Mouse (Mus musculus) embryonic facial prominence, embryonic 13.5 days (tissue): Measurements from ENCODE around the gene Pik3r2. TPM values are rescaled to one million over a fixed set of nuclear protein-coding genes. Genes with fewer than 3 reads are reported as not detected.

Source experiments
- ATAC-seq: fragments of 200-750 bp; cut with Nextera tagmentation; 2 replicates; pipeline ENCODE4 v1.8.0; 2017; ENCODE audit warnings: low read depth; ENCODE audit not compliant: insufficient number of reproducible peaks, insufficient read depth, low FRiP score, low TSS enrichment
- H3K27ac ChIP-seq: fragments of 300-500 bp; sonication (generic); 2 replicates; pipeline ENCODE4 v1.5.1; 2015; ENCODE audit warnings: moderate library complexity, mild to moderate bottlenecking, inconsistent platforms
- H3K27me3 ChIP-seq: fragments of 300-500 bp; sonication (generic); 2 replicates; pipeline ENCODE4 v1.6.1; 2015; ENCODE audit warnings: mild to moderate bottlenecking, inconsistent platforms
- H3K36me3 ChIP-seq: fragments of 300-500 bp; sonication (generic); 2 replicates; pipeline ENCODE4 v1.6.1; 2015; ENCODE audit warnings: mild to moderate bottlenecking, inconsistent platforms
- H3K4me1 ChIP-seq: fragments of 300-500 bp; sonication (generic); 2 replicates; pipeline ENCODE4 v1.6.1; 2015; ENCODE audit warnings: inconsistent platforms
- H3K4me2 ChIP-seq: fragments of 300-500 bp; sonication (generic); 2 replicates; pipeline ENCODE4 v1.6.1; 2015; ENCODE audit warnings: moderate library complexity, mild to moderate bottlenecking, inconsistent platforms
- H3K4me3 ChIP-seq: fragments of 300-500 bp; sonication (generic); 2 replicates; pipeline ENCODE4 v1.5.1; 2015; ENCODE audit warnings: mild to moderate bottlenecking, inconsistent platforms
- H3K9ac ChIP-seq: fragments of 300-500 bp; sonication (generic); 2 replicates; pipeline ENCODE4 v1.6.1; 2015; ENCODE audit warnings: mild to moderate bottlenecking, inconsistent platforms
- H3K9me3 ChIP-seq: fragments of 300-500 bp; sonication (generic); 2 replicates; pipeline ENCODE4 v1.6.1; 2016; ENCODE audit warnings: inconsistent platforms
- WGBS: fragments of 180-500 bp; shearing (Covaris S2); methylation state at CpG from one replicate; pipeline ENCODE4 v1.1.7; 2015; ENCODE audit warnings: mixed read lengths; 5-methylcytosine and 5-hydroxymethylcytosine counted together
- polyA plus RNA-seq: library from polyadenylated mRNA; unstranded; fragments of >200 nt; fragmentation: Nextera tagmentation; extraction: Ambion mirVana; gene quantifications from 2 replicates; pipeline ENCODE4 v1.2.1, GENCODE M21; 2015

Pik3r2 gene
- polyA plus RNA-seq, 1 experiment from 2014 or later = 76.8 TPM

GRCm38 (mm10) chr8:70810962-70811680 lies 34.6 kb upstream of the Pik3r2 start:
- Histone ChIP-seq H3K4me1 (peaks cover 9% of the 10 kb centered on the region; the same call in 1 of the 2 replicates), H3K4me2 (no peak overlapping the region), H3K4me3 (no peak overlapping the region), H3K9me3 (no peaks in the 10 kb centered on the region), H3K9ac (no peak overlapping the region), H3K36me3 (no peaks in the 10 kb centered on the region), H3K27me3 (peaks cover 25% of the 10 kb centered on the region), H3K27ac (no peak overlapping the region)
- no peak for ATAC-seq
- 65% methylated on average over 20 of the region's 20 CpGs for WGBS

- Histone ChIP-seq H3K4me1 (peaks cover 15% of the 10 kb centered on the region), H3K4me2 (no peak overlapping the region), H3K27me3 (peaks cover 31% of the 10 kb centered on the region), H3K36me3 (no peaks in the 10 kb centered on the region), H3K9me3 (no peaks in the 10 kb centered on the region), H3K27ac (no peak overlapping the region), H3K9ac (no peak overlapping the region), H3K4me3 (no peak overlapping the region)
- WGBS = 71% methylated on average over 8 of the region's 8 CpGs
- no peak for ATAC-seq
These were observed 32.6 kb upstream of the Pik3r2 start for GRCm38 (mm10) chr8:70808955-70809701.

- WGBS = 62% methylated on average over 5 of the region's 5 CpGs
- H3K9ac ChIP-seq = no peak within 1 kb of the TSS
- no peak for ATAC-seq
These were observed 31.7 kb upstream of the Pik3r2 start, which contains the start of gene Il12rb1 for GRCm38 (mm10) chr8:70808239-70808638. Gene Il12rb1 (plus strand): TSS chr8:70808449.

GRCm38 (mm10) chr8:70807304-70807703 lies 30.8 kb upstream of the Pik3r2 start:
- ATAC-seq = no peak
- peaks cover 22% of the 10 kb centered on the region for H3K4me1 ChIP-seq
- H3K4me2 ChIP-seq = no peak overlapping the region
- H3K36me3 ChIP-seq = no peaks in the 10 kb centered on the region
- no peak overlapping the region for H3K27ac ChIP-seq
- no peak overlapping the region for H3K9ac ChIP-seq
- WGBS = 39% methylated on average over 1 of the region's 1 CpGs
- H3K4me3 ChIP-seq = no peak overlapping the region
- peaks cover 46% of the 10 kb centered on the region for H3K27me3 ChIP-seq
- no peaks in the 10 kb centered on the region for H3K9me3 ChIP-seq

More at GRCm38 (mm10) chr8:70808239-70808638, 31.7 kb upstream of the Pik3r2 start, which contains the start of gene Il12rb1:
- H3K4me1 ChIP-seq = peaks cover 22% of the 10 kb centered on the region
- no peak within 1 kb of the TSS for H3K27ac ChIP-seq
- peaks cover 37% of the 10 kb centered on the region for H3K27me3 ChIP-seq
- no peaks in the 10 kb centered on the region for H3K9me3 ChIP-seq
- no peaks in the 10 kb centered on the region for H3K36me3 ChIP-seq
- no peak within 1 kb of the TSS for H3K4me3 ChIP-seq
- no peak within 1 kb of the TSS for H3K4me2 ChIP-seq

- peaks cover 53% of the 10 kb centered on the region for H3K27me3 ChIP-seq
- H3K9ac ChIP-seq = no peak overlapping the region
- H3K27ac ChIP-seq = no peak overlapping the region
- H3K9me3 ChIP-seq = no peaks in the 10 kb centered on the region
- H3K4me1 ChIP-seq = peaks cover 19% of the 10 kb centered on the region
- WGBS = 77% methylated on average over 4 of the region's 4 CpGs
- no peak for ATAC-seq
- H3K36me3 ChIP-seq = no peaks in the 10 kb centered on the region
- no peak overlapping the region for H3K4me3 ChIP-seq
- H3K4me2 ChIP-seq = no peak overlapping the region
These were observed 30.0 kb upstream of the Pik3r2 start for GRCm38 (mm10) chr8:70806541-70806940.

- peak within 1 kb of the TSS; percentile 89 for H3K4me2 ChIP-seq
- peak within 1 kb of the TSS; percentile 5; the same call in 1 of the 2 replicates for H3K27ac ChIP-seq
- peak; percentile 75 for ATAC-seq
- H3K27me3 ChIP-seq = peaks cover 70% of the 10 kb centered on the region
- peak within 1 kb of the TSS; percentile 65 for H3K9ac ChIP-seq
- H3K4me1 ChIP-seq = peaks cover 15% of the 10 kb centered on the region
- no peaks in the 10 kb centered on the region for H3K9me3 ChIP-seq
- H3K4me3 ChIP-seq = peak within 1 kb of the TSS; percentile 59
- under 1% methylated on average over 45 of the region's 45 CpGs for WGBS
- no peaks in the 10 kb centered on the region for H3K36me3 ChIP-seq
These were observed 28.1 kb upstream of the Pik3r2 start, which contains the start of gene Mast3 for GRCm38 (mm10) chr8:70804481-70805206. Gene Mast3 (minus strand): TSS chr8:70805054.

GRCm38 (mm10) chr8:70803761-70804480 lies 27.4 kb upstream of the Pik3r2 start:
- no peaks in the 10 kb centered on the region for H3K9me3 ChIP-seq
- peaks cover 15% of the 10 kb centered on the region for H3K4me1 ChIP-seq
- H3K9ac ChIP-seq = peak overlapping the region; percentile 65
- 1% methylated on average over 44 of the region's 47 CpGs for WGBS
- H3K4me2 ChIP-seq = peak overlapping the region; percentile 89
- H3K27ac ChIP-seq = peak overlapping the region; percentile 5; the same call in 1 of the 2 replicates
- H3K27me3 ChIP-seq = peaks cover 78% of the 10 kb centered on the region
- peak overlapping the region; percentile 59 for H3K4me3 ChIP-seq
- ATAC-seq = no peak
- no peaks in the 10 kb centered on the region for H3K36me3 ChIP-seq

GRCm38 (mm10) chr8:70802786-70803510 lies 26.4 kb upstream of the Pik3r2 start:
- no peak overlapping the region for H3K9ac ChIP-seq
- no peaks in the 10 kb centered on the region for H3K9me3 ChIP-seq
- peaks cover 87% of the 10 kb centered on the region for H3K27me3 ChIP-seq
- no peak for ATAC-seq
- WGBS = 58% methylated on average over 11 of the region's 11 CpGs
- no peak overlapping the region for H3K27ac ChIP-seq
- H3K4me2 ChIP-seq = peak overlapping the region; percentile 89; the same call in 1 of the 2 replicates
- H3K4me3 ChIP-seq = no peak overlapping the region
- H3K4me1 ChIP-seq = peaks cover 19% of the 10 kb centered on the region
- H3K36me3 ChIP-seq = no peaks in the 10 kb centered on the region

GRCm38 (mm10) chr8:70801830-70802229 lies 25.3 kb upstream of the Pik3r2 start:
- H3K27me3 ChIP-seq = peaks cover 86% of the 10 kb centered on the region
- H3K4me1 ChIP-seq = peaks cover 22% of the 10 kb centered on the region
- H3K27ac ChIP-seq = no peak overlapping the region
- no peak overlapping the region for H3K9ac ChIP-seq
- no peaks in the 10 kb centered on the region for H3K36me3 ChIP-seq
- no peak overlapping the region for H3K4me2 ChIP-seq
- H3K9me3 ChIP-seq = no peaks in the 10 kb centered on the region
- 81% methylated on average over 1 of the region's 1 CpGs for WGBS
- H3K4me3 ChIP-seq = no peak overlapping the region
- no peak for ATAC-seq

GRCm38 (mm10) chr8:70801156-70801555 lies 24.6 kb upstream of the Pik3r2 start:
- WGBS = 34% methylated on average over 15 of the region's 15 CpGs
- H3K9ac ChIP-seq = no peak overlapping the region
- H3K4me3 ChIP-seq = no peak overlapping the region
- peaks cover 28% of the 10 kb centered on the region for H3K4me1 ChIP-seq
- H3K27ac ChIP-seq = no peak overlapping the region
- H3K27me3 ChIP-seq = peaks cover 80% of the 10 kb centered on the region
- no peaks in the 10 kb centered on the region for H3K9me3 ChIP-seq
- H3K36me3 ChIP-seq = no peaks in the 10 kb centered on the region
- ATAC-seq = no peak
- H3K4me2 ChIP-seq = no peak overlapping the region
